Mouse (Mus musculus): ENCODE results near the gene Mnx1. TPM values are rescaled to one million over a fixed set of nuclear protein-coding genes. Genes with fewer than 3 reads are reported as not detected.

Gene Mnx1
- polyA plus RNA-seq, 1 experiment from 2014 or later: not detected

Other genes with a start within 250 kb of the Mnx1 start
- 25.4 and 31.7 TPM in 2 replicates for gene Lmbr1, start 100.1 kb downstream of the Mnx1 start, polyA plus RNA-seq (2014; fragmentation: Nextera tagmentation; extraction: Ambion mirVana)
- gene Nom1, start 43.8 kb downstream of the Mnx1 start, polyA plus RNA-seq (2014; fragmentation: Nextera tagmentation; extraction: Ambion mirVana): 17.3 and 19.1 TPM in 2 replicates
- 20.4 and 24.9 TPM in 2 replicates for gene Ube3c, start 90.8 kb upstream of the Mnx1 start, polyA plus RNA-seq (2014; fragmentation: Nextera tagmentation; extraction: Ambion mirVana)

All from forebrain, embryonic 14.5 days (tissue).